Mouse (Mus musculus): ENCODE measurements around the gene Mllt3.

GRCm38 (mm10) chr4:87844668-87845210, 188.4 kb downstream of the Mllt3 start:
- TF ChIP-seq ZMIZ1 (IDR thresholded peaks at IDR 0.05; ENCODE audit: low read depth, low read length) (no peak), SIN3A (IDR thresholded peaks at IDR 0.05; ENCODE audit: low read length) (no peak), CTCF (IDR thresholded peaks at IDR 0.05 in 2 of 3, conservative IDR thresholded peaks at IDR 0.05 in 1 of 3; ENCODE audit: control insufficient read depth in 1 of 3, insufficient read depth in 1 of 3, low read depth in 2 of 3, low read length in 3 of 3, poor library complexity in 1 of 3, severe bottlenecking in 1 of 3) (no peak), ELF1 (IDR thresholded peaks at IDR 0.05; ENCODE audit: low read depth, low read length) (no peak), POLR2A (IDR thresholded peaks at IDR 0.05; ENCODE audit: control insufficient read depth in 1 of 2, insufficient read depth in 1 of 2, low read depth in 1 of 2, low read length in 2 of 2, poor library complexity in 1 of 2) (no peak), NRF1 (IDR thresholded peaks at IDR 0.05; ENCODE audit: insufficient read depth, low read depth, low read length, poor library complexity, severe bottlenecking) (no peak), TBP (IDR thresholded peaks at IDR 0.05; ENCODE audit: low read depth, low read length) (no peak)

All from MEL (cell line).